Mouse (Mus musculus): ENCODE measurements around the gene BC035044. TPM values are rescaled to one million over a fixed set of nuclear protein-coding genes. Genes with fewer than 3 reads are reported as not detected.
A peak's percentile ranks its signal among the peaks of the same experiment; 100 is the strongest.
"Not testable (repeated sequence)": the region's sequence is repeated elsewhere in the genome, so short reads cannot be mapped to it uniquely, and the experiment has no call there.

BC035044 gene
- 2.2 and 2.6 TPM in 2 replicates for polyA plus RNA-seq (2012; rRNA removed)

DNA sequence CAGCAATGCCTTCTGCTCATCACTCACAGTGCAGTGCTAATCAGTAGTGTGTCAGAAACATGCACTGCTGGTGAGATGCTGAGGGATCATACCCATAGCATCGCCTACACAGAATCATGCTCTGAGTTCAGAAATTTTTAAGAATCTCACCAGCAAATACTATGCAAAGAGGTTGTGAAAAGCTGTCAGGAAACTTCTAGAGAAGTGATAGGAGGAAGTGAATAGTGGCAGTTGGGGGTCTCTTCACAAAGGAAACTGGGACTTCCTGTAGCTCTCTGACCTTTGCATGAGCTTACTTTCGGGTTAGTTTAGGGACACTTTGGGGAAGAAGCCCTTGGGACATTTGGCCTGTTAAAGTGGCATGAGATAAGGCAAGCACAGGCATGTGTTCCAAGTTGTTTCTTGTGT is at the start of gene BC035044:
Gene BC035044 (minus strand): TSS at position 179 of the 408 bp plus-strand sequence.
- 86% methylated on average over 2 of the region's 2 CpGs for WGBS
- DNase-seq (ENCODE audit: low read depth, low spot score) = no peak

DNA sequence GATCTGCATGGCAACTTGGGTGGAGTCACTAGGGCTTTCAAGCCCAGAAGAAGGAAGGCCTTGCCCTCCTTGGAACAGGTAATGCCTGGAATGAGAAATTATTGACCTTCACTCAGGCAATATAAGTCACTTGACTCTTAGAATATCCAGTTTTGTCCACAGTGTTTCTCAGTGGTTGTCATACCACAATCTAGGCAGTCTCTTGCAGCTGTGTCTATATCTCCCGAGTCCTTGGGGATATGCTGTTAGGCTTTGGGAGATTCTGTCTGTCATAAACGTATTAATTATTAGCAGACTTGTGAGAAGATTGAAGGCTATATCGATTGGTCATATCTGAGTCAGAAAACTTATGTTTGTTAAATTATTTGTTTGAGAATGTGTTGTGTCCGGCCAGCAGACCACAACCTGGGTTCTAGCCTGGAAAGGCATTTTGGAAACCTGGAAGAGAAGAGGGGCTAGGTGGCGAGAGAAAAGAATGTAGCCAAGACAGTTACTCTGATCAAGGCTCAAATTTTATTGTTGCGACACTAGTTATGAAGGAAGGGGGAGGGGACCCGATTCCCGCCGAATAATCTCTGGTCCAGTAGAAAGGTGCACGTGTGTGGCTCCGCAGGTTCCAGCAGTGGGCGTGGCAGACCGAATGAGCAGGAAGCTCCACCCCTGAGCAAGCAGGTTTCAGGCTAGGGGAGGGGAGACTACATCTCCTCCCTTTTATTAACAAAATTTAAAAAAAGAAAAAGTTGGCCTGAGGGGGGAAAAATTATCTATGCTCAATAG is 45.2 kb upstream of the BC035044 start:
- DNase-seq (ENCODE audit: low read depth, low spot score) = not testable (repeated sequence)
- 82% methylated on average over 5 of the region's 13 CpGs for WGBS

- WGBS = 61% methylated on average over 4 of the region's 4 CpGs
- DNase-seq (ENCODE audit: low read depth, low spot score) = not testable (repeated sequence)
Measured at GRCm38 (mm10) chr6:128934081-128934480, 43.2 kb upstream of the BC035044 start, which contains the start of gene Clec2g. TSS of gene Clec2g (plus strand) at chr6:128934381.

DNA sequence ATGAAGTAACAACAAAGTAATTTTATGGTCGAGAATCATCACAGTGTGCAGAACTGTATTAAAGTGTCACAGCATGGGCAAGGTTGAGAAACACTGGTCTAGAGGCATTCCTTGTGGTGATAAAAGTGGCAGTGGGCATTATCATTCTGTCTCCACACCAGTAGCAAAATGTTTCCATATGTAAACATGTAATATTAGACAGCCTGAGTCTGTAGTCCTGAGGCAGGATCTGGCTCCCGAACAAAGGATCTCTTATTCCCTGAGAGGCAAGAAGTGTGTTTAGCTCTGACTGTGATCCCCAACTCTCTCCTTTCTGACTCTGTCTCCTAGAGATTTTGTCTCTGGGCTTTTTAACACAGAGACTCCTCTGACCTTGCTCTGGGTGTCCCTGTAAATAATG is 42.1 kb upstream of the BC035044 start:
- DNase-seq (ENCODE audit: low read depth, low spot score) = no peak
- WGBS = 39% methylated on average over 2 of the region's 2 CpGs

- no peak for DNase-seq (ENCODE audit: low read depth, low spot score)
- WGBS = 52% methylated on average over 2 of the region's 2 CpGs
Measured at GRCm38 (mm10) chr6:128917322-128917721, 26.4 kb upstream of the BC035044 start.

- 24% methylated on average over 2 of the region's 2 CpGs for WGBS
- DNase-seq (ENCODE audit: low read depth, low spot score) = peak; percentile 57
Measured at GRCm38 (mm10) chr6:128913598-128914254, 22.8 kb upstream of the BC035044 start.

DNA sequence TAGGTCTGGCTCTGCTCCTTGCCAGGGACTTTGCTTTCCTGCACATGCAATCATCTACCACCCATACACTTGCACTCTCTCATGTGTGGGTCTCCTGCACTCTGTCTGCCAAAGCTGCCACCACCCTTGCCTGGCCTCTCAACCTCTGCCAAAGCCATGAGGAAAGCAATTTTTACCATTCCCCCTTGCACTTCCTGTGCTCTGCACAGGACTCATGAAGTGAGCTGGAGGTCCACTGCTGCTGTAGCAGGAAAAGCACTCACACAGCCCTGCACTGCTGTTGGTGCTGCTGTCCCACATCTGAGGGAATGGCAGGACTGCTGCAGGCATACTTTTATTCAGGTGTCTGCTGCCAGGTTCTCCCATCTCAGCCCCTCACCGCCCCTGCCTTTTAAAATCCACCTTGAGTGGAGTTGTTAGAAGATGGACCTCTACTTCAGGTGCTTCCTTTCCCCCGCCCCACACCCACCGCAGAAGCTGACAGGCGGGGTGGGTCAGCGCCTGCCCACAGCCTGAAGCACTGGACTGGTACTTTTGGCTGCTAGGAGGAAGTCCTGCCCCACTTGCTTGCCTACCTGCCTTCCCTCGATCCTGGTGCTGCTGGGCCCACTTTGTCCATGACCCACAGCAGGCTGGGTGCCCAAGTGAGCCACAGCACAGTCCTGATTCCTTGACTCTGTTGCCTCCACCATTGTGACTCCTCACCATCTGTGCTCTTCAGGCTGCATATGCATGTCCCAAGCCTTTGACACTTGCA is 10.0 kb upstream of the BC035044 start:
- DNase-seq (ENCODE audit: low read depth, low spot score) = not testable (repeated sequence)
- WGBS = 83% methylated on average over 6 of the region's 6 CpGs

DNA sequence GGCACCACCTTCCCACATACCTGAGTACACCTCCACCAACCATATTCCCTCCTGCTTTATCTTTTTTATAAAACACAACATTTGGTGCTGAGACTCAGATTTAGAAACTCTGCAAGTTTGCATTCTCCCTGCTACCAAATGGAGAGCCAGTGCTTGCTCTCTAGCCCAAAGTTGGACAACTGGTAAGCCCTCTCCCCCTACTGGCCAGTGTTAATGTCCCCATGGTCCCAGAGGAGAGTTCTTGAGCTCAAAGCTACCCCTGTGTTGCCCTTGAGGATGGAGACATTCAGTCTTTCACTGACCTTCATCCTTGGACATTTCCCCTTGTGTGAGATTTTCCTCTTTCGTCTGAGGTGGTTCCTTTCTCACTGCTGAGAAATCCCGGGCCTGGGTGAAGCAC is 9.1 kb upstream of the BC035044 start:
- WGBS = 90% methylated on average over 2 of the region's 2 CpGs

DNA sequence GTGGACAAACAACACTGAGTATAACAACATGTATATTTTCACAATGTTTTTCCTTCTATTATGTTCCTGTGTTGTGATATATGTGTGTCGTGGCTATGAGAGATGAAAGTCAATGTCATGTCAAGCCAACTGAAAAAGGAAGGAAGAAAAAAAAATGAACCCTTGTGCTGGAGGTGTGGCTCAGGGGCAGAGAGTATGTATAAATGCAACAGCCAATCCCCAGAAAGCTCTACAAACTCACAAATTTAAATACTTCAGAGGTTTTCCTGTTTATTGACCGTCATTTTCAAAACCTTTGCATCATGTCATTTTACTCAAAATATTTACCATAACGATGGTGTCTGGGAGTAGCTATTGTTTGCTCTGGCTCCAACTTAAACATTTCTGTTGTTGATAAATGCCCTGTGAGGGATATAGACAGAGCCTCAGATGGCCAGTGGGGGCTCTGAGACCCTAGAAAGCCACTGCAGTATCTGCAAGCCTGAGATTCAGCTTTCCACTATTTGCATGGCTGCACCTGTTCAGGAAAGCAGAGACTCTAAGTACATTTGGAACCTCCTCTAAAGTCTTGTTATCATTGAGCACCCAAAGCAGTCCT is 4.6 kb upstream of the BC035044 start:
- WGBS = 73% methylated on average over 3 of the region's 3 CpGs
- DNase-seq (ENCODE audit: low read depth, low spot score) = no peak

More for the DNA sequence above, 9.1 kb upstream of the BC035044 start:
- DNase-seq (ENCODE audit: low read depth, low spot score) = no peak

DNA sequence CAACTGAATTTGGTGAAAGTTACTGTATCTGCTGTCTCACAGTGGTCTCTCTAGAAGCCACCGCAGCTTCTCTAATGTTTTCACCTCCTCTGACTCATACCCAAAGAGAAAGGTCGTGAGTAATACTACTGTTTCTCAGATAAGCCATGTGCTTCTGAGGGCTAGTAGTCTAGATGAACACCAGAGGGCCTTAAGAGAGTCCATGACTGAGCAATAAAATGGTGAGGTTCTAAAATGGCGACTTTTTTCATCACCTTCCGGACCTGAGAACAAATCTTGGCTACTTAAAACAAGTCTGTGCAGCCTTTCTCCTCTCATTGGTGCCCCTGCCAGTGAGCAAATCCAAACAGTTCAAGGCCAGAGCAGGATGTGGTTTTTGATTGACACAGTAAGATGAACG is 2.1 kb downstream of the BC035044 start:
- 75% methylated on average over 5 of the region's 5 CpGs for WGBS
- DNase-seq (ENCODE audit: low read depth, low spot score) = no peak

DNA sequence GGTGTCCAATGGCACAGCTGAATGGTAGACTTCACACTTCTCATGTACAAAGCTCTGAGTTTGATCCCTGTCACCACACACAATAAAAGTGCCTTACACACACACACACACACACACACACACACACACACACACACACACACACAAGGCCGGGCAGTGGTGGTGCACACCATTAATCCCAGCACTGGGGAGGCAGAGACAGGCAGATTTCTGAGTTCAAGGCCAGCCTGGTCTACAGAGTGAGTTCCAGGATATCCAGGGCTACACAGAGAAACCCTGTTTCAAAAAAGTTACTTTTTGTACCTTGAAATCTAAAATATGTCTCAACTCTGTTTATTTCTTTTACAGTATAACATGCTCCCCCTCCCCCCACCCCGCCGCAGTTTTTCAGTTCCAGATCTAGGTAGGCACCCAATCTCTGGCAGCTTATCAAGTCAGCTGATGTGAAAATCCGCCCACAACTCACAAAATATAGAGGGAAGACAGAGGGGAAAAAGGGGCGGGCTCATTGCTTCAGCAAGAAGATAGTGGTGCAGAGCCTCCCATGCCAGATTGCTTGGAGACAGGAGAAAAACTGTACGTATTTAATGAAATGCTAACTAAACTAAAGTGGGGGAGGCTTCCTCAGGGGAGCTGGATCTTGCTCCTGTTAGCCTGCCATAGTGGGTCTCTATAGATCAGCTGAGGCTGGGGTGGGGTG is 3.7 kb downstream of the BC035044 start, which contains the start of gene Clec2i:
Gene Clec2i (plus strand): TSS at position 498 of the 700 bp plus-strand sequence.
- not testable (repeated sequence) for DNase-seq (ENCODE audit: low read depth, low spot score)
- WGBS = 82% methylated on average over 6 of the region's 6 CpGs

DNA sequence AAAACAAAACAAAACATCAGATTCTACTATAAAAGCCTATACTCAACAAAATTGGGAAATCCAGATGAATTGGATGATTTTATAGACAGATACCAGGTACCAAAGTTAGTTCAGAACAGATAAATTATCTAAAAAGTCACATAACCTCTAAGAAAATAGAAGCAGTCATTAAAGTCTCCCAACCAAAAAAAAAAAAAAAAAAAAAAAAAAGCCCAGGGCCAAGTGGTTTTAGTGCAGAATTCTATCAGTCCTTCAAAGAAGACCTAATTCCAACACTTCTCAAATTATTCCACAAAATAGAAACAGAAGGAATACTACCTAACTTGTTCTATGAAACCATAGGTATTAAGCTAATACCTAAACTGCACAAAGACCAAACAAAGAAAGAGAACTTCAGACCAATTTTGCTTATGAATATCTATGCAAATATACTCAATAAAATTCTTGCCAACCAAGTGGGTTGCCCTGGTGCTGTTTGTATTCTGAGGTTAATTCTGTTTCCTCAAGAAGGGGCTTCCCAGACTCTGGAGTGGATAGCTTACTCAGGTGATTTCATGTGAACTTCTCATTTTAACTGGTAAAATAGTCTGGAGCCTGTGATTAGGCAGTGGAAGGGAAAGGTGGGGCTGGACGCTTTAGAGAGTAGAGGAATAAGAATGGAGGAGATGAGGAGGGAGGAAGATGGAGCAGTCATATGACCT is 18.9 kb downstream of the BC035044 start:
- 96% methylated on average over 1 of the region's 1 CpGs for WGBS
- DNase-seq (ENCODE audit: low read depth, low spot score) = no peak

GRCm38 (mm10) chr6:128868861-128869260 is 22.1 kb downstream of the BC035044 start:
- DNase-seq (ENCODE audit: low read depth, low spot score) = no peak
- 77% methylated on average over 3 of the region's 3 CpGs for WGBS

DNA sequence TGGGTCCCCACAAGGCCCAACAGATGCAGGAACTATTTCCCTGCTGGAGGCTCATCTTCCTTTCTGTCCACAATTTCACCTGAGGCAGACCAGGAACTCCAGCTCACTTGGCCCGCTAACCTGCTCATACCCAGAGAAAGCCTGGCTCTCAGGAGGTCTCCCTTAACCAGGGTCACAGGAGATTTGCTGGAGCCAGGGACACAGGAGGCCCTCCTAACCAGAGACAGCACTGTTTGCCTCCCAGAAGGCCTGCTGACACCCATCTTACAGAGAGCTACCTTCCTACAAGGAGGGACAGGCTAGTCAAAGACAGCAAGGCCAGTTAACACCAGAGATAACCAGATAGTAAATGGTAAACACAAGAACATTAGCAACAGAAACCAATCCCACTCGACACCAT is 33.0 kb downstream of the BC035044 start:
- 93% methylated on average over 2 of the region's 2 CpGs for WGBS
- no peak for DNase-seq (ENCODE audit: low read depth, low spot score)

DNA sequence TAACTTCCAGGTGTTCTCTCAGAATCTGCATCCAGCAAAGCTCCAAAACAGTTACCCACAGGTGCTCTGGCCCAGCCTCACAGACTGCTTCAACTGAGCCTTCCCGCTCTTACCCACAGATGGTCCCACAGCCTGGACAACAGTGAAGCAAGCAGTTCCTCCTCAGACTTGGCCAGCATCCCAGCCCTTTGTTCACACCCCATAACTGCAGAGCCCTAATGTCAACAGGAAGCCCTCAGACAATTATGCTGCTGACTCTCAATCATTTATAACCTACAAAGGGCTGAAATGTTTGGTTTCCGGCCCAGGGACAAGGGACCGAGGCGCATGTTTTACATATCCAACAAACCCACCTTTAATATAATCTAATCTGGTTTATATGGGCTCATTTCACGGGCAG is 34.7 kb downstream of the BC035044 start:
- DNase-seq (ENCODE audit: low read depth, low spot score) = no peak
- WGBS = 9% methylated on average over 5 of the region's 5 CpGs

GRCm38 (mm10) chr6:128855477-128855876 is 35.4 kb downstream of the BC035044 start:
- 50% methylated on average over 1 of the region's 1 CpGs for WGBS
- no peak for DNase-seq (ENCODE audit: low read depth, low spot score)

GRCm38 (mm10) chr6:128854895-128855294 is 36.0 kb downstream of the BC035044 start:
- WGBS = 44% methylated on average over 3 of the region's 3 CpGs
- DNase-seq (ENCODE audit: low read depth, low spot score) = no peak

GRCm38 (mm10) chr6:128854024-128854820 is 36.7 kb downstream of the BC035044 start:
- WGBS = 27% methylated on average over 12 of the region's 12 CpGs
- no peak for DNase-seq (ENCODE audit: low read depth, low spot score)

Measured in large intestine, adult 2 months (tissue).